Mouse (Mus musculus): ENCODE measurements around the gene Akr7a5. TPM values are rescaled to one million over a fixed set of nuclear protein-coding genes. Genes with fewer than 3 reads are reported as not detected.

Akr7a5 gene
- total RNA-seq (2014; rRNA removed) = 142 and 183 TPM in 2 replicates
- polyA plus RNA-seq (2012; rRNA removed) = 144 and 155 TPM in 2 replicates

DNA sequence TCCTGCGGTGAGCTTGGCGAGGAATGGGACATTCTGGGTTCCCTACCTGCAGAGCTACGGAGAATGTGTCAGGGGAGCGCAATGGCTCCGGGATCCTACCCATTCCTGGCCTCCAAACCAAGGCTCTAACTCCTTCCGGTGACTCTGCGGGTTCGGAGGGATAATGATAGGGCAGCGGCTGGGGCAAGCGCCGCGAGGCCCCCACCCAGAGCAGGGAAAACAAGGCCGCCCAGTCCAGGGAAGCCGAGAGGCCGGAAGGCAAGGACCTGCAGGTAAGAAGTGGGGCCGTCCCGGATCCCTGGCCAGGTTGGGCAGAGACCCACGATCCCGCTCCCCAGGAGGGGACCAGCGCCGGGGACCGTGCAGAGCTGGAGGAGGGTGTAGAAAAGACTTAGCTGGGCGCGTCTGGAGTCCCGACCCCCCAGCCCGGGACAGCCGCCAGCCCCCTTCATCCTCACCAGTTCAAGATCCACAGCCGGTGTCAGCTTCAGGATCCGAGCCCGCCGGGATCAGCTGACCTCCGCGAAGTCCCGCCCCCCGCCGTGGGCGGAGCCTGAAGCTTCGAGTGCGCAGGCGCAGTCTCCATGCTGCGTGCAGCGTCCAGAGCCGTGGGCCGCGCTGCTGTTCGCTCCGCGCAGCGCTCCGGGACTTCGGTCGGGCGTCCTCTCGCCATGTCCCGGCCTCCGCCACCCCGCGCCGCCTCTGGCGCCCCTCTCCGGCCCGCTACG is at the start of gene Akr7a5, which contains the start of gene Pqlc2:
TSS of gene Akr7a5 (plus strand) at position 574 of the 728 bp plus-strand sequence.
TSS of gene Pqlc2 (minus strand) at position 538 of the 728 bp plus-strand sequence.
- under 1% methylated on average over 63 of the region's 63 CpGs for WGBS
- peak; percentile 78 for DNase-seq (ENCODE audit: extremely low read depth, low read depth, low spot score)
- TF ChIP-seq POLR2A (IDR thresholded peaks at IDR 0.05; ENCODE audit: extremely low read depth, insufficient read depth, low read length) (peak; percentile 96), CTCF (IDR thresholded peaks at IDR 0.05; ENCODE audit: low read depth, low read length) (no peak)
- Histone ChIP-seq H3K36me3 (ENCODE audit: control insufficient read depth, insufficient read depth, low read length) (peaks cover 5% of the 10 kb centered on the region; the same call in 1 of the 2 replicates), H3K27ac (replicated peaks; ENCODE audit: insufficient read depth, low read depth, low read length) (peak within 1 kb of the TSS; percentile 83), H3K79me2 (ENCODE audit: control insufficient read depth, insufficient read depth, low read length) (peaks cover 12% of the 10 kb centered on the region; the same call in 1 of the 2 replicates), H3K4me1 (ENCODE audit: control insufficient read depth, insufficient read depth, low read length) (peaks cover 14% of the 10 kb centered on the region), H3K27me3 (ENCODE audit: control insufficient read depth, insufficient read depth, low read length) (no peaks in the 10 kb centered on the region), H3K4me3 (ENCODE audit: insufficient read depth, low read depth, low read length) (peak within 1 kb of the TSS; percentile 75), H3K9ac (ENCODE audit: low read depth, low read length) (peak within 1 kb of the TSS; percentile 91)

- H3K79me2 ChIP-seq (ENCODE audit: control insufficient read depth, insufficient read depth, low read length) = peaks cover 25% of the 10 kb centered on the region; the same call in 1 of the 2 replicates
- no peaks in the 10 kb centered on the region for H3K27me3 ChIP-seq (ENCODE audit: control insufficient read depth, insufficient read depth, low read length)
- TF ChIP-seq CTCF (IDR thresholded peaks at IDR 0.05; ENCODE audit: low read depth, low read length) = no peak
- no peak for TF ChIP-seq POLR2A (IDR thresholded peaks at IDR 0.05; ENCODE audit: extremely low read depth, insufficient read depth, low read length)
- H3K27ac ChIP-seq (replicated peaks; ENCODE audit: insufficient read depth, low read depth, low read length) = no peak overlapping the region
- H3K4me3 ChIP-seq (ENCODE audit: insufficient read depth, low read depth, low read length) = no peak overlapping the region
- H3K4me1 ChIP-seq (ENCODE audit: control insufficient read depth, insufficient read depth, low read length) = no peaks in the 10 kb centered on the region
- no peak overlapping the region for H3K9ac ChIP-seq (ENCODE audit: low read depth, low read length)
- WGBS = 90% methylated on average over 6 of the region's 6 CpGs
- no peak for DNase-seq (ENCODE audit: extremely low read depth, low read depth, low spot score)
- H3K36me3 ChIP-seq (ENCODE audit: control insufficient read depth, insufficient read depth, low read length) = peaks cover 14% of the 10 kb centered on the region
Measured at GRCm38 (mm10) chr4:139262981-139263380, 47.6 kb upstream of the Akr7a5 start.

- no peak for DNase-seq (ENCODE audit: extremely low read depth, low read depth, low spot score)
- no peak for TF ChIP-seq CTCF (IDR thresholded peaks at IDR 0.05; ENCODE audit: low read depth, low read length)
- no peak for TF ChIP-seq POLR2A (IDR thresholded peaks at IDR 0.05; ENCODE audit: extremely low read depth, insufficient read depth, low read length)
- 95% methylated on average over 13 of the region's 13 CpGs for WGBS
- Histone ChIP-seq H3K4me1 (ENCODE audit: control insufficient read depth, insufficient read depth, low read length) (no peaks in the 10 kb centered on the region), H3K36me3 (ENCODE audit: control insufficient read depth, insufficient read depth, low read length) (peaks cover 11% of the 10 kb centered on the region), H3K27ac (replicated peaks; ENCODE audit: insufficient read depth, low read depth, low read length) (no peak overlapping the region), H3K4me3 (ENCODE audit: insufficient read depth, low read depth, low read length) (no peak overlapping the region), H3K9ac (ENCODE audit: low read depth, low read length) (no peak overlapping the region), H3K79me2 (ENCODE audit: control insufficient read depth, insufficient read depth, low read length) (peaks cover 16% of the 10 kb centered on the region; the same call in 1 of the 2 replicates), H3K27me3 (ENCODE audit: control insufficient read depth, insufficient read depth, low read length) (no peaks in the 10 kb centered on the region)
Measured at GRCm38 (mm10) chr4:139265783-139266499, 44.6 kb upstream of the Akr7a5 start.

DNA sequence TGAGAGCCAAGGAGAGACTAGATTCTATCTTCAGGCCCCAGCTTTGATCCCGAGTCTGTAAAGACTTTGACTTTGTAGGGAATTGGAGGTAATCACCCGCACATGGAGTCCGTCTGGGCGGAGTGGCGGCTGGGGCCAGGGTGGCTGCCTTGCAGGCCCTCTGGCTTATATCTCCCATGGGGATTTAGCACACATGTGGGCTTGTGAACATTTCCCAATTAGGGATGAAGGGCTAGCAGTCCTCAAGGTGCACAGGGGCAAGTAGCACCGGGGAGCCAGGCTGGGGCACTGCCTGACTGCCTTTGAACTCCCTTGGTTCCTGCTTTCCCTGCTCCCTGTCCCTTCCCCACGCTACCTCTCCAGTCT is 44.1 kb upstream of the Akr7a5 start:
- Histone ChIP-seq H3K27ac (replicated peaks; ENCODE audit: insufficient read depth, low read depth, low read length) (no peak overlapping the region), H3K4me1 (ENCODE audit: control insufficient read depth, insufficient read depth, low read length) (no peaks in the 10 kb centered on the region), H3K9ac (ENCODE audit: low read depth, low read length) (no peak overlapping the region), H3K27me3 (ENCODE audit: control insufficient read depth, insufficient read depth, low read length) (no peaks in the 10 kb centered on the region), H3K79me2 (ENCODE audit: control insufficient read depth, insufficient read depth, low read length) (peaks cover 13% of the 10 kb centered on the region; the same call in 1 of the 2 replicates), H3K4me3 (ENCODE audit: insufficient read depth, low read depth, low read length) (no peak overlapping the region), H3K36me3 (ENCODE audit: control insufficient read depth, insufficient read depth, low read length) (peaks cover 10% of the 10 kb centered on the region)
- DNase-seq (ENCODE audit: extremely low read depth, low read depth, low spot score) = no peak
- TF ChIP-seq CTCF (IDR thresholded peaks at IDR 0.05; ENCODE audit: low read depth, low read length) (no peak), POLR2A (IDR thresholded peaks at IDR 0.05; ENCODE audit: extremely low read depth, insufficient read depth, low read length) (no peak)
- WGBS = 94% methylated on average over 7 of the region's 7 CpGs

GRCm38 (mm10) chr4:139267335-139267734 is 43.2 kb upstream of the Akr7a5 start:
- no peaks in the 10 kb centered on the region for H3K27me3 ChIP-seq (ENCODE audit: control insufficient read depth, insufficient read depth, low read length)
- H3K4me1 ChIP-seq (ENCODE audit: control insufficient read depth, insufficient read depth, low read length) = no peaks in the 10 kb centered on the region
- H3K27ac ChIP-seq (replicated peaks; ENCODE audit: insufficient read depth, low read depth, low read length) = no peak overlapping the region
- DNase-seq (ENCODE audit: extremely low read depth, low read depth, low spot score) = no peak
- H3K4me3 ChIP-seq (ENCODE audit: insufficient read depth, low read depth, low read length) = no peak overlapping the region
- H3K36me3 ChIP-seq (ENCODE audit: control insufficient read depth, insufficient read depth, low read length) = peaks cover 2% of the 10 kb centered on the region
- no peak overlapping the region for H3K9ac ChIP-seq (ENCODE audit: low read depth, low read length)
- 89% methylated on average over 3 of the region's 3 CpGs for WGBS
- TF ChIP-seq CTCF (IDR thresholded peaks at IDR 0.05; ENCODE audit: low read depth, low read length) (no peak), POLR2A (IDR thresholded peaks at IDR 0.05; ENCODE audit: extremely low read depth, insufficient read depth, low read length) (no peak)
- peaks cover 11% of the 10 kb centered on the region; the same call in 1 of the 2 replicates for H3K79me2 ChIP-seq (ENCODE audit: control insufficient read depth, insufficient read depth, low read length)
